Mouse (Mus musculus): ENCODE measurements around the gene Mcfd2. TPM values are rescaled to one million over a fixed set of nuclear protein-coding genes. Genes with fewer than 3 reads are reported as not detected.

Mcfd2 gene
- polyA plus RNA-seq (2014; fragmentation: Nextera tagmentation; extraction: Ambion mirVana), result 65.6 and 66.7 TPM in 2 replicates

- peak within 1 kb of the TSS; percentile 85 for H3K4me2 ChIP-seq (ENCODE audit: low read depth, low read length, severe bottlenecking)
- ATAC-seq (replicated peaks; ENCODE audit: low FRiP score) (peak; percentile 96), DNase-seq (ENCODE audit: low spot score) (peak; percentile 98)
- H3K4me1 ChIP-seq (replicated peaks; ENCODE audit: control insufficient read depth, insufficient read depth, low read length), result peaks cover 9% of the 10 kb centered on the region
- peak within 1 kb of the TSS; percentile 82 for H3K4me3 ChIP-seq (ENCODE audit: low read depth, low read length)
- no peaks in the 10 kb centered on the region for H3K36me3 ChIP-seq (ENCODE audit: control insufficient read depth, insufficient read depth, low read length)
- peak within 1 kb of the TSS; percentile 90 for H3K9ac ChIP-seq (ENCODE audit: low read length)
- H3K27me3 ChIP-seq (ENCODE audit: control insufficient read depth, insufficient read depth, low read length), result no peaks in the 10 kb centered on the region
- under 1% methylated on average over 41 of the region's 41 CpGs for WGBS
- H3K9me3 ChIP-seq (ENCODE audit: control insufficient read depth, low read length), result no peaks in the 10 kb centered on the region
- no peak within 1 kb of the TSS for H3K27ac ChIP-seq (ENCODE audit: low read depth, low read length)
These were observed at the start of gene Mcfd2 for GRCm38 (mm10) chr17:87265792-87266186. TSS of gene Mcfd2 (minus strand) at chr17:87265935.

DNA sequence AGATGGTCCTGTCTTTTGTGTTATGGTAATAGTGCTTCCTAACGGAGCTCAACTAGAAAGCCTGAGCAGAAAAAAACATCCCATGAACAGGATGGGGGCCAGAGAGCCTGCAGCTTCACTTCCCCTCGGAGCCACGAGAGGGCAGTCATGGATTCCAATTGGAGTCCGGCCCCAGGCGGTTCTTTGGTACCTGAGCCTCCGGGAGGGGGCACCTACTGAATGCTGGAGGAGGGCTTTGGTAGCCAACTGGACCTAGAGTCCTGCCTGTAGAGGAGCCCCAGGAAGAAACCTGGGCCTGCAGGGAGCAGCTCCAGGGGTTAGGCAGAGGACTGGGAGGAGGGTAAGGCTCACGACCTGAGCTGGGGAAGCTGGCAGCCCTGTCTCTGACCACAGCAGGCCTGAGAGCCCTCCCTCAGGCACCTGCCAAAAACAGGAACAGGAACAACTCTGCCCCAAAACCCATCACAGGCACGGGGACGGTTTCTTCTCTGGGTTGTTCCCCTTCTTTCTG is 49.3 kb upstream of the Mcfd2 start:
- Histone ChIP-seq H3K27ac (ENCODE audit: low read depth, low read length) (no peak overlapping the region), H3K4me3 (ENCODE audit: low read depth, low read length) (no peak overlapping the region), H3K4me1 (replicated peaks; ENCODE audit: control insufficient read depth, insufficient read depth, low read length) (no peaks in the 10 kb centered on the region; the same call in 1 of the 2 replicates), H3K36me3 (ENCODE audit: control insufficient read depth, insufficient read depth, low read length) (no peaks in the 10 kb centered on the region), H3K9me3 (ENCODE audit: control insufficient read depth, low read length) (no peaks in the 10 kb centered on the region), H3K9ac (ENCODE audit: low read length) (no peak overlapping the region), H3K4me2 (ENCODE audit: low read depth, low read length, severe bottlenecking) (no peak overlapping the region), H3K27me3 (ENCODE audit: control insufficient read depth, insufficient read depth, low read length) (no peaks in the 10 kb centered on the region)
- DNase-seq (ENCODE audit: low spot score) (peak; percentile 93), ATAC-seq (replicated peaks; ENCODE audit: low FRiP score) (peak; percentile 52)
- 10% methylated on average over 9 of the region's 9 CpGs for WGBS

DNA sequence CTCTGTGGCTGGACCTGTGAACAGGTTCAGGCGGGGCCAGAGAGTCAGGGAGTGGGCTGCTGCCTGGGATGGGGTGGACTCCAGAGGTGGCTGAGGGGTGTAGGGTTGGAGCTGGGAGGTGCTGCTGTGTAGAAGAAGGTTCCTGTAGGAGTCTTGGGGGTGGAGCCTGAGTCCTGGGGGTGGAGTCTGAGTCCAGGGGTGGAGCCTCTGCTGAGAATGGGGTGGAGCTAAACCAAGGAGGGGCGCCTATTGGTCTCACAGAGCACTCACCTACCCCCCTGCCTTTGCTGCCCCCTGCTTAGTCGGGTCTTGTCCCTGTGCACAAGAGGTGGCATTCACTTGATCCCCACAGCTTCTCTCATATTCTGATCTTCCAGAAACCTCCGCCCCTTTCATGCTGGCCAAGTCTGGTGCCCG is 48.8 kb upstream of the Mcfd2 start:
- Histone ChIP-seq H3K9ac (ENCODE audit: low read length) (no peak overlapping the region), H3K27ac (ENCODE audit: low read depth, low read length) (no peak overlapping the region), H3K4me1 (replicated peaks; ENCODE audit: control insufficient read depth, insufficient read depth, low read length) (no peaks in the 10 kb centered on the region; the same call in 1 of the 2 replicates), H3K4me3 (ENCODE audit: low read depth, low read length) (no peak overlapping the region), H3K4me2 (ENCODE audit: low read depth, low read length, severe bottlenecking) (no peak overlapping the region), H3K9me3 (ENCODE audit: control insufficient read depth, low read length) (no peaks in the 10 kb centered on the region), H3K36me3 (ENCODE audit: control insufficient read depth, insufficient read depth, low read length) (no peaks in the 10 kb centered on the region), H3K27me3 (ENCODE audit: control insufficient read depth, insufficient read depth, low read length) (no peaks in the 10 kb centered on the region)
- DNase-seq (ENCODE audit: low spot score) (no peak), ATAC-seq (replicated peaks; ENCODE audit: low FRiP score) (peak; percentile 45)
- 63% methylated on average over 5 of the region's 5 CpGs for WGBS

DNA sequence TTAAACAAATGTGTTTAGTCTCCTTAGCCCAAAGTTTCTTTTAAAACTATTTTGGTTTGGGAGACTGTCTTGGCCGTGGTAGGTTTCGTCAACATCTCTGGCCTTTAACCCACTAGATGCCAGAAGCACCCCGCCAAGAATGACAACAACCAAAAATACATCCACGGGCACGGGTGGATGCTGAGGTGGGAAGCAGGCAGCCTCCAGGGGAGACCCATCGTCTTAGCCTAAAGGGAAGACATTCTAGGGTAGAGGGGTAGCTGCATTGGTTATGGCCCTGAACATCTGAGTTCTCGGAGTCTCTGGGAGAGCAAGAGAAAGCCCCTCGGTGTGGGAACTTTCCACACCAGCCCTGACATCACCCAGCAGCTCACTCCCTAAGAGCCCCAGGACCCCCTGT is 48.4 kb upstream of the Mcfd2 start:
- Histone ChIP-seq H3K4me3 (ENCODE audit: low read depth, low read length) (no peak overlapping the region), H3K27me3 (ENCODE audit: control insufficient read depth, insufficient read depth, low read length) (no peaks in the 10 kb centered on the region), H3K36me3 (ENCODE audit: control insufficient read depth, insufficient read depth, low read length) (no peaks in the 10 kb centered on the region), H3K9me3 (ENCODE audit: control insufficient read depth, low read length) (no peaks in the 10 kb centered on the region), H3K9ac (ENCODE audit: low read length) (no peak overlapping the region), H3K27ac (ENCODE audit: low read depth, low read length) (no peak overlapping the region), H3K4me1 (replicated peaks; ENCODE audit: control insufficient read depth, insufficient read depth, low read length) (no peaks in the 10 kb centered on the region; the same call in 1 of the 2 replicates), H3K4me2 (ENCODE audit: low read depth, low read length, severe bottlenecking) (no peak overlapping the region)
- ATAC-seq (replicated peaks; ENCODE audit: low FRiP score) (no peak), DNase-seq (ENCODE audit: low spot score) (no peak)
- WGBS, result 81% methylated on average over 8 of the region's 8 CpGs

- Histone ChIP-seq H3K4me1 (replicated peaks; ENCODE audit: control insufficient read depth, insufficient read depth, low read length) (no peaks in the 10 kb centered on the region; the same call in 1 of the 2 replicates), H3K9me3 (ENCODE audit: control insufficient read depth, low read length) (no peaks in the 10 kb centered on the region), H3K36me3 (ENCODE audit: control insufficient read depth, insufficient read depth, low read length) (no peaks in the 10 kb centered on the region), H3K27me3 (ENCODE audit: control insufficient read depth, insufficient read depth, low read length) (no peaks in the 10 kb centered on the region), H3K9ac (ENCODE audit: low read length) (no peak overlapping the region), H3K4me2 (ENCODE audit: low read depth, low read length, severe bottlenecking) (no peak overlapping the region), H3K4me3 (ENCODE audit: low read depth, low read length) (no peak overlapping the region), H3K27ac (ENCODE audit: low read depth, low read length) (no peak overlapping the region)
- ATAC-seq (replicated peaks; ENCODE audit: low FRiP score), result no peak
- WGBS, result 69% methylated on average over 18 of the region's 18 CpGs
- no peak for DNase-seq (ENCODE audit: low spot score)
These were observed 47.5 kb upstream of the Mcfd2 start for GRCm38 (mm10) chr17:87312924-87313870.

DNA sequence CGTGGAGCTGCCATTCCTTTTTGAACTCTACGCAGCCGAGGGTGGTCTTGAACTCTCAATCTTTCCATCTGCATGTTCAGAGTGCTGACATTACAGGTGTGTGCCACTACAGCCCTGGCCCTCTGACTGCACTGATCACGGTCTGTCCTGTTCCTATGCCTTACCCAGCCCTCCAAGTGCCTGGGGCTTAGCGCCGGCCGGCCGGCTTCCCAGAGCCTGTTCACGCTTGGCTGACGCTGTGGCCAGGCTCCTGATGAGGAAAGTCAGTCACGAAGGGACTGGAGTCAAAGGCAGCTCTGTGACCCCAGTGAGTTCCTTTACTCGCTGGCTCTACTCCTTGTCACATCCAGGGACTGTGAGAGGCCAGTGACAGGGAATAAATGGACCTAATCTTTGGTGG is 46.6 kb upstream of the Mcfd2 start:
- Histone ChIP-seq H3K4me1 (replicated peaks; ENCODE audit: control insufficient read depth, insufficient read depth, low read length) (no peaks in the 10 kb centered on the region; the same call in 1 of the 2 replicates), H3K27ac (ENCODE audit: low read depth, low read length) (no peak overlapping the region), H3K36me3 (ENCODE audit: control insufficient read depth, insufficient read depth, low read length) (no peaks in the 10 kb centered on the region), H3K27me3 (ENCODE audit: control insufficient read depth, insufficient read depth, low read length) (no peaks in the 10 kb centered on the region), H3K4me2 (ENCODE audit: low read depth, low read length, severe bottlenecking) (no peak overlapping the region), H3K9ac (ENCODE audit: low read length) (no peak overlapping the region), H3K9me3 (ENCODE audit: control insufficient read depth, low read length) (no peaks in the 10 kb centered on the region), H3K4me3 (ENCODE audit: low read depth, low read length) (no peak overlapping the region)
- no peak for ATAC-seq (replicated peaks; ENCODE audit: low FRiP score)
- 22% methylated on average over 12 of the region's 12 CpGs for WGBS
- no peak for DNase-seq (ENCODE audit: low spot score)

DNA sequence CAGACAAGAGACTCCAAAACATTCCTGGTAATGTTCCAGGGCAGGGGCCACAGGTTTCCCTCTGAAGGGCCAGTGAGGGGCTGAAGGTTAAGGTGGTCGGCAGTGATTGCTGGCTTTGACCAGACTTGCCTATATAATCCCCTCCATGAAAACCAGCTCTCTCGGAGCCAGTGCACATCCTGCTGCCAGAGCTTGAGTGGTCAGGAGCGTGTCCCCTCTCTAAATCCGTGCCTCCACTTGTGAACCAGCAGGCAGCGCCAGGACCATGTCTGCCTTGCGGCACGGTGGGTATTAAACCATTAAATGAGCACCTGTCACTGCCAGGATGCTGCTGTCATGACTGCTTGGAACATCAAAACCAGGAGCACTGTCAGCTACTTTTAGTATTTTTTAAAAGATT is 44.8 kb upstream of the Mcfd2 start:
- H3K27me3 ChIP-seq (ENCODE audit: control insufficient read depth, insufficient read depth, low read length), result no peaks in the 10 kb centered on the region
- no peak overlapping the region for H3K9ac ChIP-seq (ENCODE audit: low read length)
- no peak for ATAC-seq (replicated peaks; ENCODE audit: low FRiP score)
- DNase-seq (ENCODE audit: low spot score), result no peak
- 87% methylated on average over 7 of the region's 7 CpGs for WGBS
- H3K4me1 ChIP-seq (replicated peaks; ENCODE audit: control insufficient read depth, insufficient read depth, low read length), result no peaks in the 10 kb centered on the region; the same call in 1 of the 2 replicates
- H3K4me2 ChIP-seq (ENCODE audit: low read depth, low read length, severe bottlenecking), result no peak overlapping the region
- H3K27ac ChIP-seq (ENCODE audit: low read depth, low read length), result no peak overlapping the region
- no peak overlapping the region for H3K4me3 ChIP-seq (ENCODE audit: low read depth, low read length)
- H3K9me3 ChIP-seq (ENCODE audit: control insufficient read depth, low read length), result no peaks in the 10 kb centered on the region
- no peaks in the 10 kb centered on the region for H3K36me3 ChIP-seq (ENCODE audit: control insufficient read depth, insufficient read depth, low read length)

GRCm38 (mm10) chr17:87309073-87309788 is 43.5 kb upstream of the Mcfd2 start:
- Histone ChIP-seq H3K4me3 (ENCODE audit: low read depth, low read length) (no peak overlapping the region), H3K4me1 (replicated peaks; ENCODE audit: control insufficient read depth, insufficient read depth, low read length) (no peaks in the 10 kb centered on the region), H3K4me2 (ENCODE audit: low read depth, low read length, severe bottlenecking) (no peak overlapping the region), H3K9ac (ENCODE audit: low read length) (no peak overlapping the region), H3K27ac (ENCODE audit: low read depth, low read length) (no peak overlapping the region), H3K36me3 (ENCODE audit: control insufficient read depth, insufficient read depth, low read length) (no peaks in the 10 kb centered on the region), H3K9me3 (ENCODE audit: control insufficient read depth, low read length) (no peaks in the 10 kb centered on the region), H3K27me3 (ENCODE audit: control insufficient read depth, insufficient read depth, low read length) (no peaks in the 10 kb centered on the region)
- DNase-seq (ENCODE audit: low spot score) (no peak), ATAC-seq (replicated peaks; ENCODE audit: low FRiP score) (no peak)
- WGBS, result 86% methylated on average over 12 of the region's 12 CpGs
